Mouse (Mus musculus): ENCODE data around the gene Tmcc3.

- TF ChIP-seq EP300 (IDR thresholded peaks at IDR 0.05; ENCODE audit: insufficient read depth, low read depth, low read length) (no peak), CTCF (IDR thresholded peaks at IDR 0.05; ENCODE audit: low read depth, low read length) (no peak), POLR2A (IDR thresholded peaks at IDR 0.05; ENCODE audit: insufficient read depth, low read length) (no peak)
Measured at GRCm38 (mm10) chr10:94639281-94639680, 327.5 kb downstream of the Tmcc3 start.

Data from ES-Bruce4 (cell line).